Mouse (Mus musculus) spleen, postnatal 10 days (tissue): Measurements from ENCODE around the gene Ak9.

ENCODE experiments used
- DNase-seq, 2 experiments: peaks; one replicate each; pipeline ENCODE4 v3.0.0; 2021 to 2022; ENCODE audit warnings: low spot score in 2 of 2

The Ak9 gene

DNA sequence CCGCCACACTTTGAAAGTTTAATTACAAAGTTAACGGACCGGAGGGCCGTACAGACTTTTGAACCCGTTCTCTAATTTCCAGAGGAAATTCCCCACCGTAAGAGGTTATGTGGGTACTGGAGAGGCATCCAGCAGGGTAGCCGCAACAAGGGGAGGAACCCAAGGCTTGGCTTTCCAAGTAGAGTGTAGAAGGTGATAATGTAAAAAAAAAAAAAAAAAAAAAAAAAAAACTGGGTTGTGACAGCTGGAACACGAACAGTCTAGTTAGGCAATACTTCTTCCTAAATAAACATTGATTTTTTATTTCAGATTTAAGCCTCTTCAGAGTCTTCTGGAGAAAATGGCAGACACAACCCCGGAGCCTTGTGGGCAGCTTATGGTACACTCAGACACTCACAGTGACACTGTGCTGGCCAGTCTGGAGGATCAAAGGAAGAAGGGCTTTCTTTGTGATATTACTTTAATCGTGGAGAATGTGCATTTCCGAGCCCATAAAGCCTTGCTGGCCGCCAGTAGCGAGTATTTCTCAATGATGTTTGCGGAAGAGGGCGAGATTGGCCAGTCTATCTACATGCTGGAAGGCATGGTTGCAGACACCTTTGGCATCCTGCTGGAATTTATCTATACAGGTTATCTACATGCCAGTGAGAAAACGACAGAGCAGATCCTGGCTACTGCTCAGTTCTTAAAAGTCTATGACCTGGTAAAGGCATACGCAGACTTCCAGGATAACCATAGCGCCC is 147.2 kb downstream of the Ak9 start:
- no peak for DNase-seq

DNA sequence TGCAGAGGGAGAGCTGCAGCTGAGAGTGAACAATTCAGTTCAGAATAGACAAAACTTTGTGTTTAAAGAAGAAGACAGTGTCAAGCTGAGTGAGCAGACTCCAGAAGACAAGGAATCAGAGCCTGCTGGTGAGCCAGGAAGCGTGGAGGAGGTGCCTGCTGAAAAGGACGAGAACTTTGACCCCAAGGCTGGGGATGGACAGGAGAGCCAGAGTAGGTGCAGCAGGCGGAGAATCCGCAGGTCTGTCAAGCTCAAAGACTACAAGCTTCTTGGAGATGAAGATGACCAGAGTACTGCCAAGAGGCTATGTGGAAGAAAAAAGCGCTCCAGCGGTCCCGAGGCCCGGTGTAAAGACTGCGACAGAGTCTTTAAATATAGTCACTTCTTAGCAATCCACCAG is 147.9 kb downstream of the Ak9 start:
- no peak for DNase-seq

GRCm38 (mm10) chr10:41452791-41453190 is 149.0 kb downstream of the Ak9 start:
- DNase-seq, result no peak

DNA sequence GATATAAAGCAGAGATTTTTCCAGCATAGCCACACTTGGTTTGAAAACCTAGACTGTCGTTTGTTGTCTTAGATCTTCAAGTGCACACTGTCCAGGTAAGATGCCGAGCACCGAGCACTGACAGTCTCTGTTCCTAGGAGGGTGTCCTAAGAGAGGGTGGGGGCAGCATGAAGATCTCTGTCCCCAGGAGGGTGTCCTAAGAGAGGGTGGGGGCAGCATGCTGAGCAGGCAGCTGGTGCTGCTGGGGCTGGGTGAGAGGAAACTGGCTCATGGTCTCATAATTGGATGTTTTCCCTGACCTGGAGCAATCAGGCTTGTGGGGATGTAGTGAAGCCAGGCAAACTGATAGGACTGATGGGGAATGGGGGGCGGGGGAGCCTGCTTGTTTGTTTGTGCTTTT is 156.2 kb downstream of the Ak9 start:
- DNase-seq, result no peak

DNA sequence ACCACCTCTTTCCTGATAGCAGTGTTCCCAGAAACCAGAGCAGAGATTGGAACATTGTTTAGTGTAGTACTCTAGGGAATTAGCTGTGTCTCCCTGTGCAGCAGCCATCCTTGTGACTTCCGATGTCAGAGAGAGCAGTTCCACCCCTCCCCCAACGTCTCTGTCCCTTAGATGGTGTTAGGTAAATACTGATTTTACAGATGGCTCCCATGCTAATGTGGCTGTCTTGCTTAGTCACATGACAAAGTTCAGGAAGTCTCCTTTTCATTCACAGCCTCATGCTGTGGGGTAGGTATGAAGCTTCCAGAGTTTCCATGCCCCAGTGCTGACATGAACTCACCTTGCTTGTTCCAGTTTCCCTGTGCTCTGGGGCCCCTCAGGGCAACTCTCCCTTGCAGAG is 156.7 kb downstream of the Ak9 start:
- DNase-seq, result no peak

GRCm38 (mm10) chr10:41461057-41461722 is 157.4 kb downstream of the Ak9 start:
- DNase-seq, result no peak

DNA sequence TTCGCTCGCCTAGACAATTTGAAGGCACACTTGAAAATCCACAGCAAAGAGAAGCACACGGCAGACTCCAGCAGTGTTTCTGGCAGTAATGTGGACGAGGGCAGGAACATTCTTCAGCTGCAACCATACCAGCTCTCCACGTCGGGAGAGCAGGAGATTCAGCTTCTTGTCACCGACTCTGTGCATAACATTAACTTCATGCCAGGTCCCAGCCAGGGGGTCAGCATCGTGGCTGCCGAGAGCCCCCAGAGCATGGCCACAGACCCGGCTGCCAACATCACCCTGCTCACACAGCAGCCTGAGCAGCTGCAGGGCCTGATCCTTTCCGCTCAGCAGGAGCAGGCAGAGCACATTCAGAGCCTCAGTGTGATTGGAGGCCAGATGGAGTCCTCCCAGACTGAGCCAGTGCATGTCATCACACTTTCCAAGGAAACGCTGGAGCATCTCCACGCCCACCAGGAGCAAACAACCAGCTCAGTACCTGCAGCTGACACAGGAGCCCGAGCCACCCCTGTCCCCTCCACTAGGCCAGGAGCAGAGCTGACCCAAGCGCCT is 160.7 kb downstream of the Ak9 start:
- no peak for DNase-seq

DNA sequence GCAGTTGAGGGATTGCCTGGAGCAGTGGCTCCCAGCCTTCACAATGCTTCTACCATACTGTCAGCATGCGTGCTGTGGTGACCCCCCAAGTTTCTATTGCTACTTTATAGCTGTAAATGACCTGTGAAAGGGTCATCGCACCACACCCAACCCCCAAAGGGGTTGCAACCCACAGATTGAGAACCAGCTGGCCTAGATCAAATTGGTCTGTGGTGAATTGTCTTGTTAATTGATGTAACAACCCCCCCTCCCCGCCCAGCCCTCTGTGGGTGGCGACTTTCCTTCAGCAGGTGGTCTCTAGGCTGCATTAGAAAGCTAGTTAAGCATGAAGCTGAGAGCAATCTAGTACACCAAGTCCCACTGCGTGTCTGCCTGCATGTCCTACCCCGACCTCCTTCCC is 163.5 kb downstream of the Ak9 start:
- no peak for DNase-seq

DNA sequence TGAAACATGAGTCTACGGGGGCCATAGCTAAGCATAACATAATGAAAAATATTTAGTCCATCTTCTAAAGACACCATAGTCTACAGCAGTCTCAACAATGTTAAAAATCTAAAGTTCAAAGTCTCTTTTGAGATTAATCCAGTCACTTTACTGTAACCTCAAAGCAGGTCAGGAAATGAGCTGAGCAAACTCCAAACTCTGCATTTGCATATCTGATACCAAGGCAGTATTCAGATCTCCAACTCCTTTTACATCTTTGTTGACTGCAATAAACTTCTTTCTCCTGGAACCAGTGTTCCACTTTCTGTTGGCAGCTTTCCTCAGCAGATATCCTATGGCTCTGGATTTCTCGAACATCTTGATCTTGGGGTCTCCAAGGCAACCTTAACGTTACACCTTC is 166.9 kb downstream of the Ak9 start:
- no peak for DNase-seq

DNA sequence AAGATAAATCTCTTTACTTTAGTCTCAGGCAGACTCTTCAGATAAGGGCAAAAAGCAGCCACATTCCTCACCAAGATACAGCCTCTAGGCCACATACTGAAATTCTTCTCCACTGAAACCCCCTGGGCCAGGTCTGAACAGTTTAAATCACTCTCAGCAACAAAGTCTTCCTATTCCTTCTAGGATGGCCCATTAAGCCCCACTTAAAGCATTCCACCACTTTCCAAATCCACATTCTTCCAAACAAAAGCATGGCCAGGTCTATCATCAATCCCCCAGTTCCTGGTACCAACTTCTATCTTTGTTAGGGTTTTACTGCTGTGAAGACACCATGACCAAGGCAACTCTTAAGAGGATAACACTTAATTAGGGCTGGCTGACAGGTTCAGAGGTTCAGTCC is 168.8 kb downstream of the Ak9 start:
- DNase-seq, result no peak

GRCm38 (mm10) chr10:41472962-41473481 is 169.2 kb downstream of the Ak9 start:
- DNase-seq, result no peak

GRCm38 (mm10) chr10:41473782-41474468 is 170.1 kb downstream of the Ak9 start:
- peak in 1 of 2 experiments; percentile 59 for DNase-seq

GRCm38 (mm10) chr10:41474981-41475391 is 171.2 kb downstream of the Ak9 start:
- DNase-seq, result no peak

DNA sequence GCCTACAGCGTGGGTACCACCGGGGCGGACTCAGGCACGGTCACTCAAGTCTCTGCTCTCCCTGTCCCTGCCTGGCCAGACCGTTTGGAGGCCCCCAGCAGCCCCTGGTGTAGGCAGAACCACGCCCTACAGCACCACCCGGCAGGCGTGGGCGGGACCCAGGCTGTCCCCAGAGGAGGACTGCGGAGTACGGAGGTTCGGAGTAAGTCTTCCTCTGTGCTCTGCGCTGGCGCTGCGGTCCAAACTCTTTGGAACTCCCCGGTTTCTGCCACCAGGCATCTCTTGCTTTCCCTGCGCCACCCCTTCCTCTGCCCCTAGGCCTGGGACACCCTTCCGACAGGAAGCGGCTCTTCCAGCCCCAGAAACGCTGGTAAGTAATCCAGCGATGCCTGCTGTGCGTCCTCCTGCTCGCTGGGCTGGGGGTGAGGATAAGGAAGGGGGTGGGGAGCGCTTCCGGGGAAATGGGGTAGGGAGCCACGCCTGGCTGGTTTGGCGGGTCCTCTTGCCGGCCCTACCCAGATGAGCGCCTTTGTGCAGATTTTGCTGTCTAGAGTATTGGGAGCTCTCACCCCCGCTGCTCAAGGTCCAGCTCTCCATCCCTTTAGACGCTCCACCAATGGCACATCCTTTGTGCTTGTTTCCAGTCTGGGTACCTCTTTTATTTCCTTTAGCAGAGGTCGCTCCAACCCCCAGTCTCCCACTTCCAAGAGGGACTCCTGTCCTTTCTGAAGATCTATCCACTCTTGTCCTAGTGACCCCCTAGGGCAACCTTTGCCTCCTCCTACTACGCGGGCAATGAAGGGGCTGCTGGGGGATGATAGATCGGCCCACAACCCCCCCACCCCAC is 172.6 kb downstream of the Ak9 start, which contains the start of gene Mical1:
TSS of gene Mical1 (plus strand) at position 144 of the 847 bp plus-strand sequence.
- peak; percentile 54 to 77 for DNase-seq

DNA sequence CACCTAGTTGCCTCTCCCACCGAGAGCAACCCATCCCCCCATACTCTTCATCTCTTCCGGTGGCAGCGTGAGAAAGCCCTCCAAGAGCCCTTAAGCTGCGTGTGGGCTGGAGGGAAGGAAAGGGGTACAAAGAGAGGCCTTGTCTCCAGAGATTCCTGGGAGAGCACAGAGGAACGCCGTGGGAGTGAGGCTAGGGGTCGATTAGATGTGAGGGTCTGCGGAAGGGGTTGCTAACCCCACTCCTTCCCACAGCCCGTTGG is 173.2 kb downstream of the Ak9 start:
- DNase-seq, result peak in 1 of 2 experiments; percentile 38

DNA sequence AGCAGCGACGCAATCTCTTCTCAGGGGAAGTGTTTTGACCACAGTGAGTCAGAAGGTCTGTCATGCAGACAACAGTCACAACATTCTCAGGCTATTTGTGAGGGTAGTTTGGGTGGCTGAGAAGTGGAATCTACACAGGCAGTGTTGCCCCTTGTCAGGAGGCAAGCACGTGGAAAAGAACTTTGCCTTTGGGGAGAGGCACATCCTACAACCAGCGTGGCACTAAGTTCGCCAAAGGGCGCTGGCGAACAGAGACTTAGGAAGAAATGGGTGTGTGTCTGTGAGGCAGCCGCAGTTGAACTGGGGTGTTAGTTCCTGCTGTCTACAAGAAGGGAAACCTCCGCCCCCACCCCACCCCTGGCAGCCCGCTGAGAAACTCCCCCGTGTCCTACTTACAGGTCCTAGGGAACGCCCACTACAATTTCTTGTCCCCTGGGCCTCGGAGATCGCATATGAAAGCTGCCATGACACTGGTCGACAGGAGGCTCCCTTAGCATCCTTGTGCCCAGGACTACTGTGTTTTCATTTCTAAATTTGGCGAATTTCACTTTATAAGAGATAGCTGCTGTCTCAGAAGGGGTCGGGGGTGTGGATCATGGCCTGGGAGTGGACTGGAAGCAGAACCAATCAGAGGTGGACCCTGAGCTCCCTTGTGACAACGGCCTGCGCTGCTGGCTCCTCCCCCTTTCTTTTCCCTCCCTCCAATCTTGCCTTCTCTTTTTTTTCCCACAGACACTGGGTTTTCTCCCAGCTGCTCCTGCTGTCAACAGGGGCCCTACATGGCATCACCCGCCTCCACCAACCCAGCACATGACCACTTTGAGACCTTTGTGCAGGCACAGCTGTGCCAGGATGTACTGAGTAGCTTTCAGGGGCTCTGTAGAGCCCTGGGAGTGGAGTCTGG is 173.8 kb downstream of the Ak9 start:
- DNase-seq, result peak; percentile 32 to 54

DNA sequence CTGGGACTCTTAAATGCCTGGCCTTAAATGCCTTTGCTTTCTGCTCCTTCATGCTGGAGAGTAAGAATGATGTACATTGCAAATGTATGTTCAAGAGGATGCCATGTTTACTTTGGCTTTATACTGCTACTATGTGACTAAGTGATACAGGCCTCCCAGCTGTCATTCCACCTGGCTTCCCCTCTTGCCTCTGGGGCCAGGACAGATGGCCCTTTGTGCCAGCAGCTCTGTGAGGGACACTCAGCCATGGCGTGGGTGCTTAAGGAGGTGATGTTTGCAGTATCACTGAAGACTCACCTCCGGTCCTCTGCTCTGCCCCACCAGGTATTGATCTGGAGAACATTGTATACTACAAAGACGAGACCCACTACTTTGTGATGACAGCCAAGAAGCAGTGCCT is 176.2 kb downstream of the Ak9 start:
- no peak for DNase-seq

DNA sequence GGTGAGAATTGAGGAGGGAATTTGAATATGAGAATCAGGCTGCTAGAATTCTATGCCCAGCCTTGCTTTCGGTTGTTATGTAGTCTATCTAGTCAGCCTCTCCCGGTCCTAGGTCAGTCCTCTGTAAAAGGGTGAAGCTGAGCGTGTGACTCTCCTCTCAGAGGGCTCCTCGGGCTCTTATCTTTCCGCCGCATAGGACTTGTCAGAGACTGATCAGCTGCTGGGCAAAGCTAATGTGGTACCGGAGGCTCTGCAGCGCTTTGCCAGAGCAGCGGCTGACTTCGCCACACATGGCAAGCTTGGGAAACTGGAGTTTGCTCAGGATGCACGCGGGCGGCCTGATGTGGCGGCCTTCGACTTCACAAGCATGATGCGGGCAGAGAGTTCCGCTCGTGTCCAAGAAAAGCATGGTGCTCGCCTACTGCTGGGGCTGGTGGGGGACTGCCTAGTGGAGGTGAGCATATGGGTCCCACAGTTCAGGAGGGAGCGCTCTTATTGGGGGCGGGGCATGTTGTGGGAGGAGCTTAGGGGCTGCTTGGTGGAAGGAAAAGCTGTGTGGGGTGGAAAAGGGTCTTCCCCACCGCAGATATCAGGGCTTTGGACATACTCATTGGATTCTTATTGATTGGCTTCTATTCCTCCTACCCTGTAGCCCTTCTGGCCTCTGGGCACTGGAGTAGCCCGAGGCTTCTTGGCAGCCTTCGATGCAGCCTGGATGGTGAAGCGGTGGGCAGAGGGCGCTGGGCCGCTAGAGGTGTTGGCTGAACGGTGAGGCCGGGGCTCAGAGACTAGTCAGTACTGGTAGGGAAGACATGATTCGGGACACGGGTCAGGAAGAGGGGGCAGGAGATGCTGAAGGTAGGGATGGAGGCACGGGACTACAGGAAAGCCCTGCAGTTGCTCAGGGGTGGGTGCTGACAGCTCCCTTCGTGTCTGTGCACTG is 177.4 kb downstream of the Ak9 start:
- DNase-seq, result no peak

GRCm38 (mm10) chr10:41482446-41482845 is 178.7 kb downstream of the Ak9 start:
- DNase-seq, result no peak
